Mouse (Mus musculus) kidney, adult 2 months (tissue): ENCODE results near the gene Pfkm.

Experiments
- CTCF ChIP-seq: fragments of 200-500 bp; conservative IDR thresholded peaks from 2 replicates; pipeline ENCODE4 v1.5.1; 2011; ENCODE audit warnings: low read depth, mild to moderate bottlenecking, control low read depth, low read length, moderate library complexity, mixed read lengths; ENCODE audit not compliant: insufficient read depth, insufficient read length
- POLR2A ChIP-seq: fragments of 200-500 bp; IDR thresholded peaks from one replicate; pipeline ENCODE4 v1.6.1; 2011; ENCODE audit warnings: low read depth, low read length, control low read depth

GRCm38 (mm10) chr15:98115779-98116163, 23.4 kb downstream of the Pfkm start:
- TF ChIP-seq CTCF (no peak), POLR2A (no peak)
